Mouse (Mus musculus) forebrain, postnatal 0 days (tissue): ENCODE measurements around the gene Dusp14. TPM values are rescaled to one million over a fixed set of nuclear protein-coding genes. Genes with fewer than 3 reads are reported as not detected.

Experiments
- ATAC-seq: fragments of 200-750 bp; cut with Nextera tagmentation; 2 replicates; pipeline ENCODE4 v1.8.0; 2017; ENCODE audit warnings: mild to moderate bottlenecking, moderate library complexity
- DNase-seq: peaks from one replicate; pipeline ENCODE4 v3.0.0-alpha.2; 2015
- H3K27ac ChIP-seq: fragments of 300-500 bp; sonication (generic); 2 replicates; pipeline ENCODE4 v1.5.1; 2014; ENCODE audit warnings: low read depth, mild to moderate bottlenecking, antibody characterized with exemption, low read length, moderate library complexity, mixed read lengths
- H3K27me3 ChIP-seq: fragments of 300-500 bp; sonication (generic); 2 replicates; pipeline ENCODE4 v1.6.1; 2014; ENCODE audit warnings: mild to moderate bottlenecking, low read length, mixed read lengths; ENCODE audit not compliant: insufficient read depth
- H3K36me3 ChIP-seq: fragments of 300-500 bp; sonication (generic); 2 replicates; pipeline ENCODE4 v1.6.1; 2014; ENCODE audit warnings: mild to moderate bottlenecking, moderate library complexity; ENCODE audit not compliant: insufficient read depth
- H3K4me1 ChIP-seq: fragments of 300-500 bp; sonication (generic); 2 replicates; pipeline ENCODE4 v1.6.1; 2014; ENCODE audit warnings: antibody characterized with exemption; ENCODE audit not compliant: insufficient read depth
- H3K4me2 ChIP-seq: fragments of 300-500 bp; sonication (generic); 2 replicates; pipeline ENCODE4 v1.6.1; 2014; ENCODE audit warnings: low read depth, mild to moderate bottlenecking, moderate library complexity
- H3K4me3 ChIP-seq: fragments of 300-500 bp; sonication (generic); 2 replicates; pipeline ENCODE4 v1.5.1; 2014; ENCODE audit warnings: low read depth, low read length, mixed read lengths
- H3K9ac ChIP-seq: fragments of 300-500 bp; sonication (generic); 2 replicates; pipeline ENCODE4 v1.6.1; 2014; ENCODE audit warnings: mild to moderate bottlenecking
- H3K9me3 ChIP-seq: fragments of 300-500 bp; sonication (generic); 2 replicates; pipeline ENCODE4 v1.6.1; 2016; ENCODE audit warnings: low read length
- CTCF ChIP-seq: sonication (generic); IDR thresholded peaks from 2 replicates; pipeline ENCODE4 v1.5.1; 2016; ENCODE audit warnings: antibody characterized with exemption, control low read depth, low read depth
- WGBS: fragments of 180-500 bp; shearing (Covaris S2); extraction: QIAGEN DNeasy Blood & Tissue Kit; methylation state at CpG from one replicate; pipeline ENCODE4 v1.1.7; 2014; 5-methylcytosine and 5-hydroxymethylcytosine counted together
- polyA plus RNA-seq: library from polyadenylated mRNA; unstranded; fragments of >200 nt; fragmentation: Nextera tagmentation; extraction: Ambion mirVana; gene quantifications from 2 replicates; pipeline ENCODE4 v1.2.1, GENCODE M21; 2015
- total RNA-seq: library from RNA; depleted of rRNA; stranded (reverse); fragments of >200 nt; gene quantifications from 2 replicates; pipeline ENCODE4 v1.2.3, GENCODE M21; 2014

The Dusp14 gene
- total and polyA plus RNA-seq, 2 experiments from 2014 or later: 15.4 to 21.6 TPM

DNA sequence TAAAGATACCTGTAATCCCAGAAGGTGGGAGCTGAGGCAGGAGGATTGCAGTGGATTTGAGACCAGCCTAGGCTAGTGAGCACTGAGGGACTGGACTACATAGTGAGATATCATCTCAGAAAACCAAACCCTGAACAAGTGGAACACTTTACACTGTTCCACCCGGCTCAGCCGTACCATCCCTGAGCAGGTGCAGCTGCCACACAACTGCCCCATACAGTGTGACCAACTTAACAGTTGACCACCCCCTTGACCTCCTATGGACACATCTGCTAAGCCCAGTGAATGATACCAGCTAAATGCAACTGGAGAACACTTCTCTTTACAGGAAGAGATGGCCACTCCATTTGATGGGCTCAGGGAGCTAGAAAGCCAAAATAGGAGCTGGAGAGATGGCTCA is 11.6 kb downstream of the Dusp14 start:
- ATAC-seq (no peak), DNase-seq (no peak)
- H3K4me3 ChIP-seq: no peak overlapping the region
- no peak overlapping the region for H3K27ac ChIP-seq
- H3K36me3 ChIP-seq: no peaks in the 10 kb centered on the region
- TF ChIP-seq CTCF: no peak
- no peaks in the 10 kb centered on the region for H3K4me1 ChIP-seq
- H3K27me3 ChIP-seq: no peaks in the 10 kb centered on the region
- H3K9ac ChIP-seq: no peak overlapping the region
- no peaks in the 10 kb centered on the region for H3K9me3 ChIP-seq
- no peak overlapping the region for H3K4me2 ChIP-seq
- 94% methylated on average over 2 of the region's 2 CpGs for WGBS

DNA sequence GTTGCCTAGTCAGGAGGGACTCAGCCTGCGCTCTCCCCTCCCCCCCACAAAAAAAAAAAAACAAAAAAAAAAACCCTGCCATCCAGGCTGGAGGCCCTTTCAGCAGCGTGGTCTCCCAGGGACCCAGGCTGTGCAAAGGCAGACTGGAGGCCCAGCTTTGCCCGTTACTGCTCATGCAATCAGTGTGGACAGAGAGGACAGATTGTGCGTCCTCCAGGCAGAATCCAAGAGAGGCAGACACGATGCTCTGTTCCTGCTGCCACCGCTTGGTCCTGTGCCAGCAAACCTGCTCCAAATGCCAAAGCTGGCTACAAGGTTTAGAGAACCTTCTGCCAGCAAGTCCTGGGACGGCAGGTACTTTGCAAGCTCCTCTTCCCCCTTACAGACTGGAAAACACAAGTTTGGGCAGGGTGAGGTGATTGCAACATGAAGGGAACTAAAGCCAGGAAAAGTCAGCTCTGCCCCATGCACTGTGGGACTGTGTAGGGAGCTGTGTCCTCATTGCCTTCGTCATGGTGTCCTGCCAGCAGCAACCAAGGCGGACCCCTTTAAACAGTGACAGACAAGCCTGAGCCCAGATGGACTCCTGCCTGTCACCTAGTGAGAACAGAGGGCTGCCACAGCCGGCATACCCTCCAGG is 15.4 kb downstream of the Dusp14 start:
- Histone ChIP-seq H3K27ac (peak overlapping the region; percentile 45; the same call in 1 of the 2 replicates), H3K36me3 (no peaks in the 10 kb centered on the region), H3K9me3 (no peaks in the 10 kb centered on the region), H3K4me2 (no peak overlapping the region), H3K4me3 (no peak overlapping the region), H3K4me1 (no peaks in the 10 kb centered on the region), H3K27me3 (no peaks in the 10 kb centered on the region), H3K9ac (0 out of 2 replicates have a peak overlapping the region, but pooled peaks have one; percentile 14)
- 25% methylated on average over 10 of the region's 10 CpGs for WGBS
- no peak for TF ChIP-seq CTCF
- peak; percentile 87 for ATAC-seq
- DNase-seq: peak; percentile 77

- WGBS: 77% methylated on average over 7 of the region's 7 CpGs
- no peaks in the 10 kb centered on the region for H3K4me1 ChIP-seq
- no peaks in the 10 kb centered on the region for H3K36me3 ChIP-seq
- no peaks in the 10 kb centered on the region for H3K27me3 ChIP-seq
- no peaks in the 10 kb centered on the region for H3K9me3 ChIP-seq
- no peak overlapping the region for H3K4me3 ChIP-seq
- H3K27ac ChIP-seq: no peak overlapping the region
- no peak for DNase-seq
- no peak overlapping the region for H3K4me2 ChIP-seq
- ATAC-seq: no peak
- TF ChIP-seq CTCF: no peak
- no peak overlapping the region for H3K9ac ChIP-seq
Observed at GRCm38 (mm10) chr11:84053055-84053454, 16.0 kb downstream of the Dusp14 start.

DNA sequence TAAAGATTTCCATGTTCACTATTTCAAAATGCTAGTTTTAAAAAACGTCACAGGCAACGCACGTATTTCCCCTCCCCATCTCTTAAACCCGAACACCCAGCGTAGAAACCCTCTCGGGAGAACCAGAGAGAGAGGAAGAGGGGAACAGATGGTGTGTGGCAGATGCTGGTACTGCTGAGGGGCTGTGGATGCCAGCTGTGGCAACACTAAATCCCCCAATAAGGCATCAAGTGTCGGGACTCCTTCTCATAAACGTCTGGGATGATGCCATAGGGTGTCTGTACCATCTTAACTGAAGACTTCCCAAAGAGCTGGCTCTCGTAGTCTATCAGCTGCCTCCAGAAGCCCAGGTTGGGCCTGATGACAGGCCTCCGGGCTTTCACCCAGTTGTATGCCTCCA is 20.6 kb downstream of the Dusp14 start:
- ATAC-seq (peak; percentile 44; the same call in 1 of the 2 replicates), DNase-seq (peak; percentile 57)
- no peaks in the 10 kb centered on the region for H3K36me3 ChIP-seq
- no peak overlapping the region for H3K27ac ChIP-seq
- H3K9ac ChIP-seq: no peak overlapping the region
- 49% methylated on average over 10 of the region's 10 CpGs for WGBS
- TF ChIP-seq CTCF: no peak
- no peaks in the 10 kb centered on the region for H3K9me3 ChIP-seq
- H3K4me3 ChIP-seq: no peak overlapping the region
- H3K27me3 ChIP-seq: no peaks in the 10 kb centered on the region
- no peak overlapping the region for H3K4me2 ChIP-seq
- peaks cover 5% of the 10 kb centered on the region; the same call in 1 of the 2 replicates for H3K4me1 ChIP-seq

GRCm38 (mm10) chr11:84047270-84047669 is 21.8 kb downstream of the Dusp14 start:
- no peak for ATAC-seq
- WGBS: 53% methylated on average over 4 of the region's 4 CpGs

DNA sequence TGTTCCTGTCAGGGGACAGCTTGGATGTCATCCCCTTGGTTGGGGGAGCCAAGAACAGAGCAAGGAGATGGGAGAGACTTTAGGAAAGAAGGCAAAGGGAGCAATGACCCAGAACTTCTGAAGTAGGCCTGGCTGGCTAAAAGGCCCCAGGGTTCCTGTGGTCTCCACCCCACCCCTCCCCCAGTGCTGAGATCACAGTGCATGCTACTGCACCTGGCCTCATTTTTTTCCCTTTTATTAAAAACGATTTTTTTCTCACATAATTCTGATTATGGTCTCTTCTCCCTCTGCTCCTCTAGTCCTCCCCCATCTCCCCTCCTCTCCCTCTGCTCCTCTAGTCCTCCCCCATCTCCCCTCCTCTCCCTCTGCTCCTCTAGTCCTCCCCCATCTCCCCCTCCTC is 24.1 kb downstream of the Dusp14 start:
- ATAC-seq (no peak), DNase-seq (no peak)
- Histone ChIP-seq H3K4me2 (no peak overlapping the region), H3K9me3 (no peaks in the 10 kb centered on the region), H3K9ac (no peak overlapping the region), H3K36me3 (peaks cover 17% of the 10 kb centered on the region), H3K4me1 (peaks cover 14% of the 10 kb centered on the region), H3K4me3 (no peak overlapping the region), H3K27ac (no peak overlapping the region), H3K27me3 (no peaks in the 10 kb centered on the region)
- 39% methylated on average over 1 of the region's 1 CpGs for WGBS
- no peak for TF ChIP-seq CTCF

More at GRCm38 (mm10) chr11:84047270-84047669, 21.8 kb downstream of the Dusp14 start:
- Histone ChIP-seq H3K27me3 (no peaks in the 10 kb centered on the region), H3K4me2 (no peak overlapping the region), H3K9ac (no peak overlapping the region), H3K36me3 (no peaks in the 10 kb centered on the region), H3K4me3 (no peak overlapping the region), H3K27ac (no peak overlapping the region), H3K4me1 (peaks cover 14% of the 10 kb centered on the region), H3K9me3 (no peaks in the 10 kb centered on the region)
- TF ChIP-seq CTCF: no peak
- no peak for DNase-seq

DNA sequence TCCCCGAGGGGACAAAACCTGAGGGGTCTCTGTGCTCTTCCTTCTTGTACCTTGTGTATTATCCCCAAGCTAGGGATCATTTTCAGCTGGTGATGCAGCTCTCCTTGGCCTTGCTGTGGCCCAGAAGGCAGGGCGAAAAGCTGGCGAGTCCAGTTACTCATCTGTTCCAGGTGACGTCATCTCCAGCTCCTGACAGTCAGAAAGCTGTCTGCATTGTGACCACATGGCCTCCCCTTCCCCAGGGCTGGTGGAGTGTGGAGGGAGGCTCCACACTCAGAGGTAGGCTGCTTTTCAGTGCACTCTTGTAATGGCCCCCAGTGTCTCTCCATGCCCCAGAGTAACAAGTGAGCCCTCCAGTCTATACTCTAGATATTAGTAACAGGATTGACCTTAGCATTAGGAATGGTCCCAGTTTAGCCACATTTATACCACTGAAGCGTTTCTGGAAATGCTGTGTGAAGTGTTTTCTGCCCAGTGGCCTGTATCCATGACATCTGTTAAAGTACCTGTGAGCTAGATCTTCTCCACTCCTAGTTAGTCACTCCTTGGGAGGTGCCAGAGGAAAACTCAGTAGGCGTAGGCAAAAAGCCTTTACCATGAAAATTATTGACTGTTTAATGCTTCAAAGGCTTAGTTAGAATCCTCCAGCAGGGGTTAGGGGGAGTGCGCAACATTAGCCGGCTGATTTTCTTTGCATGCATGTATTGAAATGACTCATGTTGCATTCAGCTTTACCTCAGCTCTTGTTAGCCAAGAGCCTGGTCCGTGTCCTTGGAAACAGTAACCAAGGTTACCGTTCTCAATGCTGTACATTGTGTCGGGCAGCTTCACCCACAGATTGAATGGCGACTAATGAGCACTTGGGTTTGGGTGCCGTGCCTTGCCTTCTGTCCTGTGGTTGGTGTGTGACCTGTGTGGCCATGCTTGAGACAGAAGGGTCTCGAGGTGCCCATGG is 26.0 kb downstream of the Dusp14 start:
- no peak overlapping the region; the same call in 1 of the 2 replicates for H3K4me2 ChIP-seq
- H3K27me3 ChIP-seq: no peaks in the 10 kb centered on the region
- peak overlapping the region; percentile 2; the same call in 1 of the 2 replicates for H3K9ac ChIP-seq
- TF ChIP-seq CTCF: peak; percentile 16; the same call in 1 of the 2 replicates
- H3K9me3 ChIP-seq: no peaks in the 10 kb centered on the region
- peaks cover 33% of the 10 kb centered on the region for H3K36me3 ChIP-seq
- H3K4me1 ChIP-seq: peaks cover 14% of the 10 kb centered on the region
- no peak overlapping the region for H3K4me3 ChIP-seq
- DNase-seq: peak; percentile 87
- H3K27ac ChIP-seq: peak overlapping the region; percentile 75
- WGBS: 10% methylated on average over 14 of the region's 14 CpGs
- peak; percentile 93 for ATAC-seq
